Mouse (Mus musculus): Measurements from ENCODE around the gene Susd5. TPM values are rescaled to one million over a fixed set of nuclear protein-coding genes. Genes with fewer than 3 reads are reported as not detected.

The Susd5 gene
- total and polyA plus RNA-seq, 3 experiments = 1.5 to 2.2 (median 1.5) TPM

DNA sequence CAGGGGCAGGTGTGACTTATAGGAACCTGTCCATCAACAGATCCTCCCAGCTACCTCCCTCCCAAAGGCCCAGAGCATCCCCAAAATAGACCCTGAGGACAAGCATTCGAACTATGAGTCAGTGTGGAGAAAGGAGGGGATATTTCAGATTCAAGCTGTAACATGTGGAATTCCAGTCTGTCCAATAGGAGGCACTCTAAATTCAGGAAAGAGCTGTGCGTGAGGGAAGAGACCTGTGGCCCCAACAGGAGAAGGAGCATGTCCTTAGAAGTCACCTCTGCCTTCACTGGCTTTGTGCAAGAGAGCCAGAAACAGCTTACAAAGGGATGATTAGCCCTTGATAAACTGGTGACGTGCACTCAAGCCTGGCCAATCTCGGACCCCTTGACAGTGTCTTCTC lies 16.0 kb upstream of the Susd5 start:
- H3K27me3 ChIP-seq (ENCODE audit: control insufficient read depth, insufficient read depth, low read length) = no peaks in the 10 kb centered on the region
- no peaks in the 10 kb centered on the region for H3K36me3 ChIP-seq (ENCODE audit: control insufficient read depth, insufficient read depth, low read length)
- no peaks in the 10 kb centered on the region for H3K4me1 ChIP-seq (ENCODE audit: control insufficient read depth, insufficient read depth, low read length)
- no peaks in the 10 kb centered on the region for H3K79me2 ChIP-seq (replicated peaks; ENCODE audit: control insufficient read depth, insufficient read depth, low read length)
- H3K4me3 ChIP-seq = no peak overlapping the region
- H3K27ac ChIP-seq = no peak overlapping the region
- no peak for DNase-seq
- intact Hi-C loops (cut with DNase I) = no loop called here
- 71% methylated on average over 4 of the region's 4 CpGs for WGBS
- no peak overlapping the region for H3K9ac ChIP-seq (ENCODE audit: low read depth, low read length)
- 0 out of 2 replicates have a peak, but pooled peaks have one; percentile 12 for TF ChIP-seq CTCF (IDR thresholded peaks at IDR 0.05)
- TF ChIP-seq EP300 (IDR thresholded peaks at IDR 0.05; ENCODE audit: insufficient read depth, low read depth, low read length) = no peak
- TF ChIP-seq POLR2A (IDR thresholded peaks at IDR 0.05; ENCODE audit: insufficient read depth, low read depth, low read length) = no peak

DNA sequence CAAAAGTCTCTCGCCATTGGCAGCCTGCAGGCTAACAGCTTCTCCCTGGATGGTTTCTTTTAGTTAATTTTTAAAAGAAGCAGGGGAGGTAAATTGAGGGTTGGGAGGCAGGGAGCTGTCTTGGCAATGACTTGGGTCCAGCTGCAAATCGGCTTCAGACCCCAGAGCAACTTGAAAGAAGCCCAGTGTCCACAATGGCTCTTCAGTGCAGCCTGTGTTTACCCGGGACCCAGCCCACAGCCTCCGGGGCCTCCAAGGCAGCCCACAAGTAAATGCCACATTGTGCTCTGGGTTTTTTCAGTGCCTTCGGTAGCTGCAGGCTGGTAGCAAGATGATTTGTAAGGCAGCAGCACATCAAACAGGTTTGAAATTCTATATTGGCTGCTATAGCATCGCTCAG lies 14.4 kb upstream of the Susd5 start:
- intact Hi-C loops (cut with DNase I) = no loop called here
- no peak for TF ChIP-seq EP300 (IDR thresholded peaks at IDR 0.05; ENCODE audit: insufficient read depth, low read depth, low read length)
- TF ChIP-seq POLR2A (IDR thresholded peaks at IDR 0.05; ENCODE audit: insufficient read depth, low read depth, low read length) = no peak
- no peak for TF ChIP-seq CTCF (IDR thresholded peaks at IDR 0.05)
- WGBS = 59% methylated on average over 6 of the region's 6 CpGs
- Histone ChIP-seq H3K4me1 (ENCODE audit: control insufficient read depth, insufficient read depth, low read length) (no peaks in the 10 kb centered on the region), H3K36me3 (ENCODE audit: control insufficient read depth, insufficient read depth, low read length) (no peaks in the 10 kb centered on the region), H3K27ac (no peak overlapping the region), H3K9ac (ENCODE audit: low read depth, low read length) (no peak overlapping the region), H3K4me3 (no peak overlapping the region), H3K27me3 (ENCODE audit: control insufficient read depth, insufficient read depth, low read length) (no peaks in the 10 kb centered on the region), H3K79me2 (replicated peaks; ENCODE audit: control insufficient read depth, insufficient read depth, low read length) (no peaks in the 10 kb centered on the region)
- DNase-seq = no peak

DNA sequence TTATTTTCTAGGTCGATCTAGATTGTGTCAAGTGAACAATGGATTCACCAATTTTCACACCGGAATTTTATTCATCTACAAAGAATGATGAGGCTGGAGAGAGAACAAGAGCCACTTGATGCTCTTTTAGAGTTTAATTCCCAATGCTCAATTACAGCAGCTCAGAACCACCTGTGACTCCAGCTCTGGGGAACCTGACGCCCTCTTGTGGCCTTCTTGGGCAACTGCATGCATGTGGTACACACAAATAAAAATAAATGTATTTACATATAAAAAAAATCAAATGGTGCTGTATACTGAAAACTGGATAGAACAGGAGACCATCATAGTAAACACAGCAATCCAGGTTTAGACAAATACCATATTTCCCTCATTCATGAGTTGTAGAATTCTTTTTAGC lies 12.5 kb upstream of the Susd5 start:
- Histone ChIP-seq H3K4me1 (ENCODE audit: control insufficient read depth, insufficient read depth, low read length) (no peaks in the 10 kb centered on the region), H3K27ac (no peak overlapping the region), H3K27me3 (ENCODE audit: control insufficient read depth, insufficient read depth, low read length) (no peaks in the 10 kb centered on the region), H3K9ac (ENCODE audit: low read depth, low read length) (no peak overlapping the region), H3K79me2 (replicated peaks; ENCODE audit: control insufficient read depth, insufficient read depth, low read length) (no peaks in the 10 kb centered on the region), H3K36me3 (ENCODE audit: control insufficient read depth, insufficient read depth, low read length) (no peaks in the 10 kb centered on the region), H3K4me3 (no peak overlapping the region)
- WGBS = 56% methylated on average over 3 of the region's 3 CpGs
- intact Hi-C loops (cut with DNase I) = no loop called here
- no peak for DNase-seq
- TF ChIP-seq CTCF (IDR thresholded peaks at IDR 0.05) (peak; percentile 63), POLR2A (IDR thresholded peaks at IDR 0.05; ENCODE audit: insufficient read depth, low read depth, low read length) (no peak)

DNA sequence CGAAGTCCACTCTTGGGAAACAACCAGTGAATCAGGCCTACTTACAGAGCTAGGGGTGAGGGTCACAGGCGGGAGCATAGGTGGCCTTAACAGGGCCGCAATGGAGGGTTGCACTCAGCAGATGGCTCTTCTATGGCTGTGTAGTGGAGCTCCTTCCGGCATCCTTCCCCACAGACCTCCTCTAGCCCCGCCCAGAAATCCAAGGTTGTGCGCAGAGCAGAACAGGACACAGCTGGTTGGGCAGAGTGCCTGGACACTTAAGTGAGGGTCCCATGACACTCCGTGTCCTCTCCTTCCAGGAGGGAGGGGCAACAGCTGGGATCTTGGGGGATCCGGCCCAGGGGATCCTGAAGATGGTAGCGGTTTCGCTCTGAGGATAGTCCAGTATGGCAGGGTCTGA lies 10.9 kb upstream of the Susd5 start, which contains the start of gene Fbxl2:
TSS of gene Fbxl2 (minus strand) at position 164 of the 400 bp plus-strand sequence.
- H3K9ac ChIP-seq (ENCODE audit: low read depth, low read length) = no peak within 1 kb of the TSS
- 74% methylated on average over 10 of the region's 10 CpGs for WGBS
- no peaks in the 10 kb centered on the region for H3K4me1 ChIP-seq (ENCODE audit: control insufficient read depth, insufficient read depth, low read length)
- no peak within 1 kb of the TSS for H3K4me3 ChIP-seq
- H3K79me2 ChIP-seq (replicated peaks; ENCODE audit: control insufficient read depth, insufficient read depth, low read length) = no peaks in the 10 kb centered on the region
- intact Hi-C loops (cut with DNase I) = no loop called here
- no peak for DNase-seq
- H3K27me3 ChIP-seq (ENCODE audit: control insufficient read depth, insufficient read depth, low read length) = no peaks in the 10 kb centered on the region
- TF ChIP-seq POLR2A (IDR thresholded peaks at IDR 0.05; ENCODE audit: insufficient read depth, low read depth, low read length) = no peak
- no peak for TF ChIP-seq EP300 (IDR thresholded peaks at IDR 0.05; ENCODE audit: insufficient read depth, low read depth, low read length)
- no peak for TF ChIP-seq CTCF (IDR thresholded peaks at IDR 0.05)
- no peaks in the 10 kb centered on the region for H3K36me3 ChIP-seq (ENCODE audit: control insufficient read depth, insufficient read depth, low read length)
- no peak within 1 kb of the TSS for H3K27ac ChIP-seq

GRCm38 (mm10) chr9:114046676-114047075 lies 10.3 kb upstream of the Susd5 start:
- H3K79me2 ChIP-seq (replicated peaks; ENCODE audit: control insufficient read depth, insufficient read depth, low read length) = no peaks in the 10 kb centered on the region
- H3K36me3 ChIP-seq (ENCODE audit: control insufficient read depth, insufficient read depth, low read length) = no peaks in the 10 kb centered on the region
- no peak for TF ChIP-seq POLR2A (IDR thresholded peaks at IDR 0.05; ENCODE audit: insufficient read depth, low read depth, low read length)
- no peak for TF ChIP-seq CTCF (IDR thresholded peaks at IDR 0.05)
- no peak for TF ChIP-seq EP300 (IDR thresholded peaks at IDR 0.05; ENCODE audit: insufficient read depth, low read depth, low read length)
- H3K4me3 ChIP-seq = no peak overlapping the region
- H3K27ac ChIP-seq = no peak overlapping the region
- no peaks in the 10 kb centered on the region for H3K4me1 ChIP-seq (ENCODE audit: control insufficient read depth, insufficient read depth, low read length)
- WGBS = 79% methylated on average over 7 of the region's 7 CpGs
- intact Hi-C loops (cut with DNase I) = no loop called here
- no peak for DNase-seq
- no peak overlapping the region for H3K9ac ChIP-seq (ENCODE audit: low read depth, low read length)
- H3K27me3 ChIP-seq (ENCODE audit: control insufficient read depth, insufficient read depth, low read length) = no peaks in the 10 kb centered on the region

GRCm38 (mm10) chr9:114050106-114050505 lies 6.8 kb upstream of the Susd5 start:
- no peaks in the 10 kb centered on the region for H3K4me1 ChIP-seq (ENCODE audit: control insufficient read depth, insufficient read depth, low read length)
- no peak overlapping the region for H3K4me3 ChIP-seq
- no peak for TF ChIP-seq EP300 (IDR thresholded peaks at IDR 0.05; ENCODE audit: insufficient read depth, low read depth, low read length)
- TF ChIP-seq POLR2A (IDR thresholded peaks at IDR 0.05; ENCODE audit: insufficient read depth, low read depth, low read length) = no peak
- no peak for TF ChIP-seq CTCF (IDR thresholded peaks at IDR 0.05)
- no peak for DNase-seq
- no peaks in the 10 kb centered on the region for H3K36me3 ChIP-seq (ENCODE audit: control insufficient read depth, insufficient read depth, low read length)
- intact Hi-C loops (cut with DNase I) = no loop called here
- H3K27ac ChIP-seq = no peak overlapping the region
- no peak overlapping the region for H3K9ac ChIP-seq (ENCODE audit: low read depth, low read length)
- WGBS = 81% methylated on average over 7 of the region's 7 CpGs
- H3K27me3 ChIP-seq (ENCODE audit: control insufficient read depth, insufficient read depth, low read length) = no peaks in the 10 kb centered on the region
- H3K79me2 ChIP-seq (replicated peaks; ENCODE audit: control insufficient read depth, insufficient read depth, low read length) = no peaks in the 10 kb centered on the region

Data from heart, adult 2 months (tissue).